Mouse (Mus musculus): Measurements from ENCODE around the gene Ccdc40.
A peak's percentile ranks its signal among the peaks of the same experiment; 100 is the strongest.

Ccdc40 gene

DNA sequence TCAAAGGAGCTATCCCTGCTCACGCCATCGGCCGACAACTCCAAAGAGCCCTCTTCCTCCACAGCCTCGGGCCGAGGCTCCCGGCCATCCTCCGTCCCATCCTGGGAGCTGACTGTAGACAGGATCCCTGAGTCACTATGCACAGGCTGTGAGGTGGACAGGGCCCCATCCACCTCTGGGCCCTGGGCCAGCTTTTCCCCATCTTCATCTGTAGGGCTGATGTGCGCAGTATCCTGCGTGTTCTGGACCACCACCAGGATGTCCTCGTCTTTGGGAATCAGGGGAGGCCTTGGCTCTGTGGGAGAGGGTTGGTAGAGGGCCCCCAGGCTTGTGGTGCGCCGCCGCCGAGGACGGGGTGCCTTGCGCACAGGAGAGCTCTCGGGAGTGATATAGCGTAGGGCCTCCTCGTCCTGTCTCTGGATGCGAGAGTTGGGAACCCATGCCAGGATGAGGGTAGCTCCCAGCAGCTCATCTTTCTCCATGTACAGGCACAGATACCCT lies 19.5 kb upstream of the Ccdc40 start:
- no peak for DNase-seq

DNA sequence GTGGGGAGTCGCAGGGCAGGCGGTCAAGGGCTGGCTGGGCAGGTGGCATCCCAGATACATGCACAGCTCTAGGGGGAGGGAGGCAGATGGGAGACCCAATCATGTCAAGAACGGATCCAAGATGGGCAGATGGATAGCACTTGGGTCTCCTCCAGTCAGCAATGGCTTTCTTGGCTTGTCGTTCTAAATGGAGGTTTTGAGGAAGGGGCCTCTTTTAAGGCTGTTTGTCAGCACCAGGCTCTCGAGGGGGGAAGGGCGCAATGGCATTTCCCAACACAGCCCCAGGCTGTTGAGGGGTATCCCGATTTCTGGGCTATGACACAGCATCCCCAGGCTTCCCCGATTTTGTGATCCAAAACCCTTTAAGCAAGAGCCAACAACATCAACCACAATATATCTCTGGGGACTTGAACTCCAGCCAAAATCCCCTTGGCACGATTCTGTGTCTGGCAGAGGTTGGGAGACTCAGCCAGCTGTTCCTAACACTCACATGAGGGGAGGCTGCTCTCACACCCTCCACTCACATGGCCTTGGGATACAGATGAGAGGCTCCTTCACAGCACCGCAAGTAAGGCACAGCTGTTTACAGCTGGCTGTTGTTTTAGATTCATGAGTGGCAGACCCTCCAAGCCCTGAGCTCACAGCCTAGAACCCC lies 18.9 kb upstream of the Ccdc40 start:
- DNase-seq, result no peak

DNA sequence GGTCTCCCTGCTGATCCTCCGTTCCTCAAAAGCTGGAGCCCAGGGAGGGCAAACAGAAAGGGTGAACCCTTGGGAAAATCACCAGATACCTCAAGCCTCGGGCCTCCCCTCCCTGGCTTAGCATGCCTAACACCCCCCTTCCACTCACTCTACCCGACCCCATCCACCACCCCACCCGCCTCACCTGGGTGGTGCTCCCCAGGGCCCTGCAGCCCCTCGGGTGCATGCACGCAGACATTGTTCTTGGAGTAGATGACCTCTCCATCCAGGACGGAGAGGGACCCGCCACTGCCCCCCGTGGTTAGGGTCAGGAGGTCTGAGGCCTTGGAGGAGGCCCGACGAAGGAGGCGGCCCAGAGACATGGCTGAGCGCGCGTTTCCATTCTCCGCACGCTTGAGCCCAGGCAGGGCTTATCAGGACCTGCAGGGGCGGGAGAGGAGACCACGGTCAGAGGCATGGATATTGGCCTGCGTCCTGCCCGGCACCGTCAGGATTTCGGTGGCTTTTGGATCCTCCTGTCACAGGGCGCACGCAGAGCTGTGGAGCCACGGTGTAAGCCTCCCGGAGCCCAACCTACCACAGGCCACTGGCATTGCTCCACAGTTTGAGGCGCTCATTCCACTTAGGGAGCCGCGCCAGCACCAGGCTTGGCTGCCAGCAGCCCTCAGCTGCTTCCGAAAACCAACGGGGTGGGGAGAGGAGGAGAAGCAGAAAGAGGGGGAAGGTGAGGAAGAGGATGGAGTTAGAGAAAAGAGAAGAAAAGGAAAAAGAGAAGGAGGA lies 17.9 kb upstream of the Ccdc40 start:
- no peak for DNase-seq

DNA sequence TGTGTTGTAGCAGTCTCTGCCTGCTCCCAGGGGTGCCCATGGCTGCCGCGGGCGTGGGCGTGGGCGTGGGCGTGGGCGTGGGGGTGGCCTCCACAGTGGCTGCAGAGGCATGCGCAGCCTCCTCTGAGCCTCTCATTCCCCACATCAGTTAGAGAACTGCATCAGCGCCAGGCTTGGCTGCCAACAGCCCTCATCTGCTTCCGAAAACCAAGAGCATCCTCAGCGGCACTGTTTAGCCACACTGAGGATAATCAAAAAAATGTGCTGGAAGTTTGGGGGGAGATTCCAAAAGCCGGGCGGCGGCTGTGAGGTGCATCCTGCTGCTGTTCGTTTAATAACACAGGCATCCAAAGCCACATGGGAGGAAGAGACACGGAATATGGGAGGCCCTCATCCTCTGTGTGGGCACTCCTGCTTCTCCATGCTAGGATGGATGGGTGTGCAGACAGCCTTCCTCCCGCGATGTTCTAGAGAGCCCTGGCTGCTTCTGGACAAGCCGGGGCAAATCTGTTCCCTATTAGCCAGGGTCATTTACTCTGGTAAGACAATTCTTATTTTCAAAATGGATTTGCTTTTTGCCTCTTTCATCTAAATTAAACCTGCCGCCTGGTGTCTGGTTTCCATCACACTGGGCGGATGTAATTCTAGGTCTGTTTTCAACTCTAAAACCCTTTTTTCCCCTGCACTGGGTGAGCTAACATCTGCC lies 16.6 kb upstream of the Ccdc40 start:
- DNase-seq, result no peak

DNA sequence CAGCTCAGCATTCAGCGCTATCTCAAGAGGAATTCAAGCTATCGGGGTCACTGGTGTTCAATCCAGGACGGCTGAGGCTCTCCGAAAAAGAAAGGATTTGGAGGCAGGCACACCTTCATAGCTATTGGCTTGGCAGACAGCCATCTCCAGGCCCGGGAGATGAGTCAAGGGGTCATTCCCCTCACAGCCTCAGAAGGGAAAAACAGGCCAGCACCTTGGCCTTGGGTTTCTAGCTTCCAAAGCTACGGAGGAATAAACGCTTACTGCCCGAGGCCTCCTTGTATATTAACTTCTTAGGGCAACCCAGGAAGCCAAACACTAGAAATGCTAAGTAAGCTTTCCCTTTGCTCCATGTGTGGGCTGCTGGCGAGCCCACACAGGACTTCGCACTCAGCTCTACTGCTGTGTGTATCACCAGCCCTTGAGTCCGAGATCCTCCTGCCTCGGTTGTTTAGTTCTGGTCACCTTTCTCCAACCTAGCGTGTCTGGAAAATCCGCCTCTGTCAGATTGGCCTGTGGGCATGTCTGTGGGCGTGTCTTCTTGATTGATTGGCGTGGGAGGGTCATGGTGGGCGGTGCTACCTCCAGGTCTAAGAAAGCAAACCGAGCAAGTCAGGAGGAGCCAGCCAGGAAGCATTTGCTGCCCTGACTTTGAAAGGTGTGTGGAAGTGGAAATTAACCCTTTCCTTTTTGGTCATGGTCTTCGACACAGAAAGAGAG lies 15.0 kb upstream of the Ccdc40 start:
- no peak for DNase-seq

DNA sequence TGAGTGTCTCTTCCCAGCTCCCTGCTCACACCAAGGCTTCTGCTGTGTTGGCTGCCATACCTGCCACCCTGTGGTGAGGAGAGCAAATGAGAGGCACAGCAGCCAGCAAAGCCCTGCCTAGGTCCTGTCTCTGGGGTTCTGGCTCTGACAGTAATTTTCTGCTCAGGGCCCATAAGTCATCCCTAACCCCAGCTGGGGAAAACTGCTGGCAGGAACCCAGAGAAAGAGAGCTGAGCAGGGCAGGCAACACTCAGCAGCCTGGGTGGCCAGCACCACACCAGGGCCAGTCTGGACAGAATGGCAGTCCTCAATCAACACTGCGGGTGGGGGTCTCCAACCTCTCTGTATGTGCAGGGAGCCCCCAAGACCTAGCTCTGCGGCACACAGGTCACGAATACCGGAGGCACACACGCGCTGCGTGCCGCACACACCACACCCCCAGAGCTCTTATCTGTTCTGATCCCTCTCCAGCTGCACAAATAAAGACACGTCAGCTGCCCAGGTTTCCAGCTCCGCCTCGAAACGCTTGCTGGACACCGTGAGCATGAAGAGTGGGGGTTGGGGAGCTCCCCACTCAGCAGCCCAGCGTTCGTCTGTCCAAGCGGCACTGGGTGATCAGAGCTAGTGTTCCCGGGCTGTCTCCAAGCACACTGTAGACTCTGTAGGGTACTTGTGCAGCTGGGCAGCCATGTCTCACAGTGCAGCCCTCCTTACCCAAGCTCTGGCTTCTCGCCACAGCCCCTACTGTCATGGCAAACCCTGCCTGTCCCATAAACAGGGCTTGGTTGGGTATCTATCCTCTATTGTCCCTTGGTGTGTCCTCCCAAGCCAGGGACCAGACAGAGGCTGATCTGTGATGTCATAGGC lies 13.1 kb upstream of the Ccdc40 start:
- peak; percentile 41 for DNase-seq

DNA sequence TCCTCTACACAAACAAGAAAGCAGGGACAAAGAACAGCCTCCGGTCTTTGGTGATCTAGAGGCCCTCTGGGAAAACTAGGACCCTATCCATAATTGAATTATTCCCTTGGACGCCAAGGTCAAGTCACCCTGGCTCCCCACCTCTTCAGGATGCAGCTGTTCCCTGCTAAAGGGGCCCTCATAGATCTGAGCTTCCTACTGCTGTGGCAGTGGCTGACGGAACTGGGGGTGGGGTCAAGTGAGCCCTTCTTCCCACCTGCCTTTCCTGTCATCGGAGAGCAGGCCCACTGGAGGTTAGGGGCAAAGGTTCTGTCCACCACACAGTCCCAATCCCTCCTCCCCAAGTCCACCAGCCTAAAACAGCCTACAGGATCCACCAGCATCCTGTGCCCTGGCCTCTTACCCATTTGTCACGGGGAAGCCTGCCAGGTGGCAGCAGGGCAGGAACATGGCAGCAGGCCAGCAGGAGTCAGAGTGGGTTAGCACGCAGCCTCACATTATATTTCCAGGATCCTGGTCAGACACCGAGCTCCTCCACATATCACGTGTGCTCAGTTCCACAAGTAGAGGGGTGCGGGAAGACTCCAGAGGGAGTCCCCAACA lies 12.4 kb upstream of the Ccdc40 start:
- DNase-seq, result peak; percentile 43

DNA sequence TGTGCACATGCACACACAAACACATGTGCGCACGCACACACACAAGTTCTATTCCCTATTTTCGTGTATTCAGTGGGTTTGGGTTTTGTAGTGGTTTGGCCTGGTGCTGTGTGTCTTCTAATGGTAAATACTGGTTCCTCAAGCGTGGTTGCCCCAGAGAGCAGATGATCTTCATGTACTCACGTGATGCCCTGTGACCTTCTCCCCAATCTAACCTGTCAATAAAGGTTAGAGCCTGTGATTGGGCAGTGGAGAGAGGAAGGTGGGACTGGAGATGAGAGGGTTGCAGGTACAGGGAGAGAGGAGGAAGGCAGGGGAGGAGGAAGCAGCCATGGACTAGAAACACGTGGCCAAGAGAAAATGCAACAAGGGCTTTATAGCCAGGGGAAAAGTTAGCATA lies 10.5 kb upstream of the Ccdc40 start:
- no peak for DNase-seq

DNA sequence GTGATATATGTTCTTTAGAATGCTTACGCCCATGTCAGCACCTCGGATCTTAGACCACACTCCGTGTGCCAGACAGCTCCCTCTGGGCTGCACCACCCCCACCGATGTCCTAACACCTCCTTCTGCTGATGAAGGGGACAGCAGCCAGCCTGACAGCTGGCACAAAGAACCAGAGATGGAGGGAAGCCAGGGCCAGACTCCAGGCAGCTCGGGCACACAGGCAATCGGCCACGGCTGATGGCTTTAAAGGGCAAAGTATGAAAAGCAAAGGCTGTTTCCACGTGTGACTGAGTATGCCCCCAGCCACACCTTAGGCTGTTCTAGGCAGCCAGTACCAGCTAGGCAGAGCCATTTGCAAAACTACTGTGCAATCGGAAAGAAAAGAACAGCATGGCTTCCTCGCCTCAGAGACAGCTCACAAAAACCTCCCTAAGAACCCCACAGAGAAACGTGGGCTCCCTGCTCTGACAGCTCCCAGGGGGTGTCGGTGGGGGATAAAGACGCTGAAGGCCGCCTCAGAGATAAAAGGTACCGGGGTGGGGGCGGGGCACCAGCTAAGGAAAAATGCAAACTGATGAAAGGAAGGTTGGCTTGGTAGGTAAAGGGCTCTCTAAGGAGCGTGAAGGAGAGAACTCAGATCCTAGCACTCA lies 8.4 kb upstream of the Ccdc40 start:
- DNase-seq, result no peak

DNA sequence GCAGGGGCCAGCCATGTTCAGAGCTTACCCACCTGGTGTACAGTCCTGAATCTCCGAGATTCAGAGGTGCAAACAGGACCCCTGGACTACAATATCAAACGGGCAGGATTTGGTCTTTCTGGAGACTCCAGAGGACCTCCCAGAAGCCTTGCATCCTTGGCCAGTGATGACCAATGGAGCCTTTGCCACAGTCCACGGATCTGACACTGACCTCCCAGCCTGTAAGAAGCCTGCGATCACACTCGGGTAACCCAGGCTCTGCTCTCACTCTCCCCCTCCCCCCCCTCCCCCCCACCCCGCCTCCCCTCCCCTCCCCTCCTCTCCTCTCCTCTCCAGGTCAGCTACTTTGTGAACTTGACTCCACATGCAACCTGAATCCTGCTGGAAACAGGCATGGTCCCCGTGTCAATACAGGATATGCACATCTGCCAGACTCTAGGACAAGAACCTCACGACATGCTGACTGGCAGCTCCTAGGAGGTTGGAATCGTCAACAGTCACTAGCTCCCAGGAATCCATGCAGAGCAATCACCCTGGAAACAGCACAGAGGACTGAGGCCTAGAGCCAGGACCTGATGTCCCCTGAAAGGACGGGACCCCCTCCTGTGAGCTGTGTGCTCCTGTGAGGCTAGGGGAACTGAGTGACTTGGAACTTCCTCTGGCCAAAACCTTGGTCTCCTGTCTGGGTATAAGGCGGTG lies 6.4 kb upstream of the Ccdc40 start:
- DNase-seq, result no peak

DNA sequence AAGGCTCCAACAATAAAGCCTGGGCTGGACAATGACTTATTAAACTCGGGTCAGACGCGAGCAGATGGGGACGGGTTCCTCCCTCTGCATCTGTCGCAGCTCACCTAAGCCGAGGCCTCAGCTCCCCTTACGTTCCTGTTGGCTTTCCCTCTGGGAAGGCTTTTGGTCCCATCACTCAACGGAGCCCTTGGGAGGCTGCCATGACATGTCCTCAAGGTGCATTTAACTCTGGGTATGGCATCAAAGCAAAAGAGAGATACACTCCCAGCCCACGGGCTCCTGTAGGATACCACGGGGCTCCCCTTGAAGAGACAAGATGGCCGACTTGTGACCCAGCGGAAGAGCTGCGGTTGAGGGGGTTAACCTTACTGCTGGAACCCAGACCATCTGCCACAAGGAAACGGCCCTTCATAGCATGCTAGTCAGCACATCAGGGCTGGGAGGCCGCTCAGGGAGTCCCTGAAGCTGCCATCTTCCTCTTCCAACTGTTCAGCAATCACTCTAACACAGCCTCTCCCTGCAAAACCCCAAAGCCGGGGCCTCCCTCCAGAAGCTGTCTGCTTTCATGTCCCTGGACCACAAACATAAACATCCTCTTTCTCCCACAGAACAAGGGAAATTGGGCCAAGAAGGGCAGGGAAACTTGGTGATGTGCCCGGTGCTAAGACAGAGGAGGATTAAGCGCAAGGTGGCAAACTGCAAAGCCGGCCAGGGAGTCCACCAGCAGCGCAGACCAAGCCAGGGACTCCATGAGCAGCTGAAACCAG lies 5.1 kb upstream of the Ccdc40 start:
- no peak for DNase-seq

DNA sequence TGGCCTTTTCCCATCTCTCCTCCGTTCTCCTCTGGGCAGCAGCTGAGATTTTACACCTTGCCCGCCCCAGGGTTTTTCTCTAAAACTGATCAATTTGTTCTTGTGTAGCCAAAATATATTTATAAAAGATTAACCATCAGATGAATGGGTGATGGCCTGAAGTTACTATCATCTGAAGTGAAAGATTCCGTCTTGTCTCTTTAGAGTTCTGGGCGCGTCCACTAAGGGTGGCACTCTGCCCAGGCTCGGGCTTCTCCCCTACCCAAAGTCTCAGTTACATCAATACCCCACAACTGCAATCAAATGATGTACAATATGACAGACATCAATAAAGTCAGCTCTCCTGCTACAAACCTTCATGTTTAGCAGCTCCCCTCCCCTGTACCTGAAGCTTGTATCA lies 3.4 kb upstream of the Ccdc40 start:
- DNase-seq, result no peak

DNA sequence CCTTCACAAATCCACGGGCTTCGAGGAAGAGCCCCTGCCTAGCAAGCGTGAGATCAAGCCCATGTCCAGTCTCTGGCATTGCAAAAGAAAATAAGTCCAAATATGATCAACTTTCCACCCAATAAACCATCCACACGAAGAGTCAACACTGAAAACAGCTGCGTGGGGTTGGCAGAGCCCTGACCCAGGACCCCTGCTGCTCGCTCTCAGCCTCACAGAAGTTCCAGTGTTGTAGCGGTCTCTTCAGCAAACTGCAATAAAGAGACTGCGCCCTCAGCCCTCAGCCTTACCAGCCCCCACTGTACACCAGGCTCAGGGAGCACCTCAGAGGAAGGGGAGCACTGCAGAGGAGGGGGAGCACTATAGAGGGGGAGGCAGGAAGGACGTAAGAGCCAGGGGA lies 2.7 kb upstream of the Ccdc40 start:
- no peak for DNase-seq

DNA sequence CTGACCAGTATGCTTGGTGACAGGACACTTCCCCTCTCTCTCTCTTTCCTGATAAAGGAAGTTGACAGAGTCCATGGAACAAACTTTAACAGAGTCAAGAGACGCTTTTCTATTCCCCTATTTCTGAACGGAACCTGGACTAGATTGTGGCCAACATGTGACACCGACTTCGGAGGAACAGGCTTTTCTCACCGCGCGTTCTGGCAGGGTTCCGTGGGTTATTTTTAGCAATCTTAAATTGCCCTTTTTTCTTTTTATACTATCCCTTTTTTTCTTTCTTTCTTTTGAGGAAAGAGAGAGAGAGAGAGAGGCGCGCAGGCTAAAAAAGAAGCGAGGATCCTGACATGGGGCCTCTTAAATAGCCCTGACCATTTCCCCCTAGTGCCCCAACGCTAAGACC lies 781 bp upstream of the Ccdc40 start:
- no peak for DNase-seq

DNA sequence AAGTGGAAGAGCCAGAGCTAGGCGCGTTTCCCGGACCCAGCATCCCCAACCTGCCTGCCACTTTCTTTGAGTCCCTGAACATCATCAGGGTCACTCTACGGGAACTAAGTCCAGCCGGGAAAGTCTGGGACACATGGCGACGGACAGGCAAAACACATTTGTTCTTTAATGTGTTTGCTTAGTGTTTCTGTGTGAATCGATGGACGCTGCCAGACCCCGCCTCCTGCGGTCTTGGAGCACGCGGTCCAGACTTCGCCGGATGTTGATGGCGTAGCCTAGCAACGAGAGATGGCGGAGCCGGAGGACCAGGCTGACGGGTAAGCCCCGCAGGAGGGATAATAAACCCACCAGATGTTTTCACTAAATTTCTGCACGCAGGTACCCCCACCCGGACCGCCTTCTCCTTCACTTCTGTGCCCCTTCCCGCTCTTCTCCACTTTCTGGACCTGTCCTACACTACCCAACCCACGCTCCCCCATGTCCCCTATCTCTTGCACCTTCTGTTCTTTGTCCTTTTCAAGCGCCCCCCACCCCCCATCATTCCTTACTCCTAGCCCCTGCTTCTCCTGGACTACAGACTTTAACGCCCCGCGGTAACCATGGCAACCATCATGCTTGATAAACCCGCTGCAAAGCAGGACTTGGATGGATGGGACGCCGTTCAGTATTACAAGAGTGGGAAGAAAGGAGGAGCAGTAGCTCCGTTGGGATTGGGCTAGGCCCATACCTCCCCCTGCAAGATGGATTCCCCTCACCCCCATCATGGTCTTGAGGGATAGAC lies 664 bp downstream of the Ccdc40 start:
- DNase-seq, result peak; percentile 66

DNA sequence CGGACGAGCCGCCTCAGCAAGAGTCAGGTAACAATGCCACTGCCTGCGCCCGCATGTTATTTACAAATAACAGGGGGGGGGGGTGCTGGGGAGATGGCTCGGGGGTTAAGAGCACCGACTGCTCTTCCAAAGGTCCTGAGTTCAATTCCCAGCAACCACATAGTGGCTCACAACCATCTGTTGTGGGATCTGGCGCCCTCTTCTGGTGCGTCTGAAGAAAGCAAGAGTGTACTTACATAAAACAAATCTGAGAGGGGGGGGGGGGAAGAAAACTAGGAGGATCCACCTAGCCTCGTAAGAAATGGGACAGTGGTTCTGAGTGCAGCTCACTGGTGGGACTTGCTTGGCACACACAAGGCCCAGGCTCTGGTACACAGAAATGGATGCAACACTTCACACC lies 6.4 kb downstream of the Ccdc40 start:
- DNase-seq, result peak; percentile 45

DNA sequence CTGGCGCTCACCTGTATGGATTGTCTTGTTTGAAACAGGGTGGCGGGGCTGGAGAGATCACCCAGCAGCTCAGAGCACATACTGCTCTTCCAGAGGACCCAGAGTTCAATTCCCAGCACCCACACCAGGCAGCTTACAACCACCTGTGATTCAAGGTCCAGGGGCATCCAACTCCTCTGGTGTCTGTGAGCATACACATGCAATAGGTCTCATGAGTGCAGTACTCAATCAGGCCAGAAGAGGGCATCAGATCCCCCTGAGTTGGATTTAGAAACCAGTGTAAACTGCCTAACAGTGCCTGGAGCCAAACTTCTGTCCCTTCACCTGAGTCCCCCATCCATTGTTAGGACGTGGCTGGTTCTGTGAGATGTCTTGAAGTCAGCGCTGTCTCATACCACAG lies 7.2 kb downstream of the Ccdc40 start:
- peak; percentile 88 for DNase-seq

DNA sequence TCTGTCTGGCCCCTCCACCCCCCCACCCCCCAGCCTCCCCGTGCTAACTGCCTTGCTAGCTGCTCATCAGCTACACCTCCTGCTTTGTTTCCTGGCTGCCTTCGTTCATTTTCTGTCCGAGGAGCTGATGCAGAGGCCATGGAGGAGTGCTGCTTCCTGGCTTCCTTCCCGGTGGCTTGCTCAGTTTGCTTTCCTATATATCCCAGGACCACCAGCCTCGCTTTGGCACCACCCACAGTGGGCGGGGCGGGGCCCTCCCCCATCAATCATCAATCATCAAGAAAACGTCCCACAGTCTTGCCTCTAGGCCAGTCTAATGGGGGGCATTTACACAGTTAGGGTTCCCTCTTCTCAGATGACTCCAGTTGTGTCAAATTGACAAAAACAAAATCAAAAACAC lies 8.0 kb downstream of the Ccdc40 start:
- DNase-seq, result no peak

DNA sequence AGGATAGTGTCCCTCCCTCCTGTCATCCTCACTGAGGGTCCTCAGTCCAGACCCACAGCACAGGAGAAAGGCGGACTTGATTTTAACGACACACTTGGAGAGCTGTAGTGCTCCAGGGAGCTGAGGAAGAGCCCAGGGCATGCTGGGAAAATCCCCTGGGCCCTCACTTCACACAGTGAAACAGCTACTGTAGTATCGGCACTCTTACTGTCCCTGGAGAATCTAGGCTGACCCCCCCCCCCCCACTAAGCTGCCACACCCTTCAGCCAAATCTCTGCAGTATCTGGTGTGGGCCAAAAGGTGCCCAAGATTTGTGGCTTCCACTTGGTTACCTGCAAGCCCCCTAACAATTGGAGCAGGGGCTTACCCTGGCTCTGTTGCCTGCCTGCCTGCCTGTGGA lies 8.6 kb downstream of the Ccdc40 start:
- no peak for DNase-seq
